Mouse (Mus musculus): ENCODE results near the gene Slc5a1.

DNA sequence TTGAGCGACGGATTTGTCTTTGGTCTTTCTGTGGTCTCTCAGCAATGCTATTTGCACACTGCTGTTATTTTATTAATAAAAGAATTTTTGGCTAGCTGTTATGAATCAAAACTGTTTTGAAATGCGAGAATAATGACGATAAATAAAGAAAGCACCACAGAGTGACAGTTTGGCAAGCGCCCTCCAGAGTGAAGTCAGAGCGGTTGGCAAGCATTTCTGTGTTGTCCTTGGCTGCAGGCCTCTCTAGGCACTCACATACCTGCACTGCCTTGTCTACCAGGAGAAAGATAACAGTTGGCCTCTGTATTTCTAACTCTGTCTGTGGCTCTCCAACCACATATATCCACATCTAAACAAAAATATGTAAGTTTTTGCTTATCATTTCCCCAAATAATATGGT is 43.7 kb downstream of the Slc5a1 start:
- TF ChIP-seq CTCF (IDR thresholded peaks at IDR 0.05), result no peak
- TF ChIP-seq POLR2A (IDR thresholded peaks at IDR 0.05; ENCODE audit: insufficient read depth, low read depth, low read length), result no peak
